Mouse (Mus musculus) bone marrow macrophage, adult 2 months (primary cell): ENCODE measurements around the gene Wdr17.

ENCODE experiments used
- CTCF ChIP-seq: IDR thresholded peaks from 2 replicates; pipeline ENCODE4 v1.5.1; 2012; ENCODE audit warnings: low read depth, mild to moderate bottlenecking, low read length, moderate library complexity
- POLR2A ChIP-seq: IDR thresholded peaks from 2 replicates; pipeline ENCODE4 v1.6.1; 2012; ENCODE audit warnings: mild to moderate bottlenecking, low read depth, low read length, borderline replicate concordance

DNA sequence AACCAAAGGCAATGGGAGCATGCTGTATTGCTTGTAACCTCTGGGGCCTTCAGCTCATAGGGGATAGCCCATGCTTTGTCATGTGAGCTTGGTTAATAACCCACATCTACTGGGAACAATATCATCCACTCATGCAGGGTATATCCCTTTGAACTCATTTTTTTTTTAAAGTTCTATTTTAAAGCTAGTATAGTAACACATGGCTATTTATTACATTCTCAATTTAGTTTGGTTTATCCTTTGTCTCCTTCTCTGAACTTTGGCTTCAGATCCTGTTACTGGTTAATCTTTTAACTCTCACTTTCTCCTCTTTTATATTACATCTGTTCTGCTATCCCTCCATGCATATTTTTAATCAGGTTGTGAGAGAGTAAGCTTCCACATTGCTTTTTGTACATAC is 110.7 kb downstream of the Wdr17 start:
- TF ChIP-seq CTCF (no peak), POLR2A (no peak)
